Mouse (Mus musculus): ENCODE data around the gene Ccdc120.

- TF ChIP-seq CTCF (IDR thresholded peaks at IDR 0.05; ENCODE audit: extremely low read depth, insufficient read depth, low read length) (no peak), POLR2A (IDR thresholded peaks at IDR 0.05; ENCODE audit: extremely low read depth, insufficient read depth, low read length) (no peak)
These were observed 44.3 kb upstream of the Ccdc120 start for GRCm38 (mm10) chrX:7795016-7795415.

Measured in cortical plate, adult 2 months (tissue).